In genomic region chr4:123634436-123634835, GRCm38 (mm10) we compare ENCODE assay signal across 13 mouse cellular contexts. TPM values are rescaled to one million over a fixed set of nuclear protein-coding genes. Genes with fewer than 3 reads are reported as not detected.
DNase-seq lines count a peak whose midpoint lies in the region; ATAC-seq lines count a peak whose summit lies in the region.
"Had no signal": no experiment of that assay in that cellular context is flagged by ENCODE, and none has a peak within 500 bp of the region (broad histone marks: within the 10 kb centered on the region; RNA-seq: fewer than 3 reads in every experiment).

No protein-coding gene starts in this region.

- H3K9ac ChIP-seq in forebrain, embryonic 15.5 days (replicated peaks): no peak overlapping the region
- no peak overlapping the region for H3K9ac ChIP-seq in forebrain, embryonic 14.5 days (ENCODE audit: low read length)
- no peak overlapping the region for H3K9ac ChIP-seq in kidney, embryonic 15.5 days
- H3K9ac ChIP-seq in midbrain, embryonic 16.5 days (ENCODE audit: low read depth, low read length): no peak overlapping the region
- no peak overlapping the region for H3K9ac ChIP-seq in stomach, embryonic 16.5 days (ENCODE audit: low read length)
- H3K9ac ChIP-seq: hindbrain, embryonic 13.5 days; liver, embryonic 13.5 days; midbrain, embryonic 12.5 days; neural tube, embryonic 15.5 days had no signal

- WGBS in forebrain, embryonic 15.5 days: 82% methylated on average over 3 of the region's 3 CpGs
- WGBS in forebrain, embryonic 14.5 days: 86% methylated on average over 3 of the region's 3 CpGs
- 61% methylated on average over 3 of the region's 3 CpGs for WGBS in kidney, embryonic 15.5 days
- WGBS in midbrain, embryonic 16.5 days: 70% methylated on average over 3 of the region's 3 CpGs
- 71% methylated on average over 3 of the region's 3 CpGs for WGBS in midbrain, embryonic 10.5 days
- 57% methylated on average over 3 of the region's 3 CpGs for WGBS in stomach, embryonic 16.5 days

- no peaks in the 10 kb centered on the region for H3K27me3 ChIP-seq in forebrain, embryonic 15.5 days
- no peaks in the 10 kb centered on the region for H3K27me3 ChIP-seq in forebrain, embryonic 14.5 days (replicated peaks; ENCODE audit: control insufficient read depth, insufficient read depth, low read length)
- H3K27me3 ChIP-seq in kidney, embryonic 15.5 days: no peaks in the 10 kb centered on the region
- no peaks in the 10 kb centered on the region for H3K27me3 ChIP-seq in midbrain, embryonic 16.5 days (ENCODE audit: control insufficient read depth, insufficient read depth, low read depth, low read length)
- no peaks in the 10 kb centered on the region for H3K27me3 ChIP-seq in midbrain, embryonic 10.5 days (ENCODE audit: low read depth, poor library complexity, severe bottlenecking)
- H3K27me3 ChIP-seq in stomach, embryonic 16.5 days (ENCODE audit: control insufficient read depth, insufficient read depth, low read length): no peaks in the 10 kb centered on the region
- H3K27me3 ChIP-seq: hindbrain, embryonic 13.5 days; liver, embryonic 13.5 days; midbrain, embryonic 12.5 days; neural tube, embryonic 15.5 days had no signal

- no peak for ATAC-seq in forebrain, embryonic 15.5 days (replicated peaks)
- ATAC-seq in forebrain, embryonic 14.5 days: no peak
- no peak for ATAC-seq in kidney, embryonic 15.5 days (replicated peaks; ENCODE audit: low FRiP score)
- ATAC-seq in midbrain, embryonic 16.5 days: no peak
- ATAC-seq in stomach, embryonic 16.5 days (ENCODE audit: insufficient read depth, low FRiP score): no peak

- peak overlapping the region; percentile 33; the same call in 1 of the 2 replicates for H3K27ac ChIP-seq in forebrain, embryonic 15.5 days (replicated peaks)
- no peak overlapping the region for H3K27ac ChIP-seq in forebrain, embryonic 14.5 days (ENCODE audit: low read depth, low read length)
- H3K27ac ChIP-seq in kidney, embryonic 15.5 days: peak overlapping the region; percentile 80
- 0 out of 2 replicates have a peak overlapping the region, but pooled peaks have one; percentile 20 for H3K27ac ChIP-seq in midbrain, embryonic 16.5 days (ENCODE audit: low read length)
- no peak overlapping the region for H3K27ac ChIP-seq in midbrain, embryonic 10.5 days (replicated peaks)
- peak overlapping the region; percentile 39; the same call in 1 of the 2 replicates for H3K27ac ChIP-seq in stomach, embryonic 16.5 days (ENCODE audit: low read length)
- H3K27ac ChIP-seq: liver, embryonic 13.5 days; midbrain, embryonic 12.5 days; neural tube, embryonic 15.5 days had no signal

- H3K4me2 ChIP-seq in forebrain, embryonic 15.5 days (replicated peaks): no peak overlapping the region
- no peak overlapping the region for H3K4me2 ChIP-seq in forebrain, embryonic 14.5 days (ENCODE audit: low read length)
- no peak overlapping the region for H3K4me2 ChIP-seq in kidney, embryonic 15.5 days
- H3K4me2 ChIP-seq in midbrain, embryonic 16.5 days (ENCODE audit: low read length): no peak overlapping the region
- H3K4me2 ChIP-seq in stomach, embryonic 16.5 days (ENCODE audit: low read depth, low read length): no peak overlapping the region
- H3K4me2 ChIP-seq: hindbrain, embryonic 13.5 days; liver, embryonic 13.5 days; midbrain, embryonic 12.5 days; neural tube, embryonic 15.5 days had no signal

- no peak overlapping the region for H3K4me3 ChIP-seq in forebrain, embryonic 15.5 days
- no peak overlapping the region for H3K4me3 ChIP-seq in forebrain, embryonic 14.5 days (ENCODE audit: low read depth, low read length)
- no peak overlapping the region for H3K4me3 ChIP-seq in kidney, embryonic 15.5 days (replicated peaks)
- H3K4me3 ChIP-seq in midbrain, embryonic 16.5 days (ENCODE audit: low read depth, low read length): no peak overlapping the region
- H3K4me3 ChIP-seq in midbrain, embryonic 10.5 days: no peak overlapping the region
- no peak overlapping the region for H3K4me3 ChIP-seq in stomach, embryonic 16.5 days (replicated peaks; ENCODE audit: low read length)
- H3K4me3 ChIP-seq: hindbrain, embryonic 13.5 days; liver, embryonic 13.5 days; midbrain, embryonic 12.5 days; neural tube, embryonic 15.5 days had no signal

- no peaks in the 10 kb centered on the region for H3K9me3 ChIP-seq in forebrain, embryonic 15.5 days
- H3K9me3 ChIP-seq in forebrain, embryonic 14.5 days (replicated peaks; ENCODE audit: control insufficient read depth, low read length): no peaks in the 10 kb centered on the region
- H3K9me3 ChIP-seq in kidney, embryonic 15.5 days (replicated peaks): no peaks in the 10 kb centered on the region
- H3K9me3 ChIP-seq in midbrain, embryonic 16.5 days (replicated peaks; ENCODE audit: control insufficient read depth, low read length, poor library complexity, severe bottlenecking): no peaks in the 10 kb centered on the region
- H3K9me3 ChIP-seq in midbrain, embryonic 10.5 days (replicated peaks): no peaks in the 10 kb centered on the region; the same call in 1 of the 2 replicates
- H3K9me3 ChIP-seq in stomach, embryonic 16.5 days (replicated peaks; ENCODE audit: control insufficient read depth, low read length): no peaks in the 10 kb centered on the region
- H3K9me3 ChIP-seq: hindbrain, embryonic 13.5 days; liver, embryonic 13.5 days; midbrain, embryonic 12.5 days; neural tube, embryonic 15.5 days had no signal

- no peak for DNase-seq in forebrain, embryonic 14.5 days (ENCODE audit: low spot score)
- DNase-seq in kidney, adult 11 months: no peak
- no peak for DNase-seq in midbrain, embryonic 10.5 days (ENCODE audit: low spot score)
- no peak for DNase-seq in spleen, postnatal 14 days (ENCODE audit: low spot score in 2 of 2)
- DNase-seq: liver, embryonic 13.5 days; right cerebral cortex, postnatal 14 days had no signal

- peaks cover 5% of the 10 kb centered on the region; the same call in 1 of the 2 replicates for H3K36me3 ChIP-seq in forebrain, embryonic 15.5 days
- no peaks in the 10 kb centered on the region for H3K36me3 ChIP-seq in forebrain, embryonic 14.5 days (ENCODE audit: control insufficient read depth, insufficient read depth, low read length)
- H3K36me3 ChIP-seq in kidney, embryonic 15.5 days: 0 out of 2 replicates have a peak, but pooled peaks cover 3% of the 10 kb centered on the region
- 0 out of 2 replicates have a peak, but pooled peaks cover 2% of the 10 kb centered on the region for H3K36me3 ChIP-seq in midbrain, embryonic 16.5 days (ENCODE audit: control insufficient read depth, insufficient read depth, low read length)
- peaks cover 16% of the 10 kb centered on the region for H3K36me3 ChIP-seq in midbrain, embryonic 10.5 days
- H3K36me3 ChIP-seq in stomach, embryonic 16.5 days (ENCODE audit: control insufficient read depth, insufficient read depth, low read length): no peaks in the 10 kb centered on the region
- H3K36me3 ChIP-seq: hindbrain, embryonic 13.5 days; liver, embryonic 13.5 days; neural tube, embryonic 15.5 days had no signal

- H3K4me1 ChIP-seq in forebrain, embryonic 15.5 days: peaks cover 12% of the 10 kb centered on the region; the same call in 1 of the 2 replicates
- H3K4me1 ChIP-seq in forebrain, embryonic 14.5 days (ENCODE audit: control insufficient read depth, insufficient read depth, low read length): no peaks in the 10 kb centered on the region
- peaks cover 15% of the 10 kb centered on the region for H3K4me1 ChIP-seq in kidney, embryonic 15.5 days
- no peaks in the 10 kb centered on the region for H3K4me1 ChIP-seq in midbrain, embryonic 16.5 days (ENCODE audit: control insufficient read depth, insufficient read depth, low read length)
- peaks cover 14% of the 10 kb centered on the region for H3K4me1 ChIP-seq in midbrain, embryonic 10.5 days
- H3K4me1 ChIP-seq in stomach, embryonic 16.5 days (ENCODE audit: control insufficient read depth, insufficient read depth, low read length): no peaks in the 10 kb centered on the region; the same call in 1 of the 2 replicates
- H3K4me1 ChIP-seq: midbrain, embryonic 12.5 days had no signal

RNA-seq across cellular contexts. Expression of gene Macf1, which starts 49.7 kb away (rescaled TPM):
- polyA plus RNA-seq in forebrain, embryonic 15.5 days (2015; fragmentation: Nextera tagmentation; extraction: Ambion mirVana): 73.5 and 76.0 TPM in 2 replicates
- polyA plus RNA-seq in forebrain, embryonic 14.5 days (2014; fragmentation: Nextera tagmentation; extraction: Ambion mirVana): 76.5 and 101 TPM in 2 replicates
- 38.1 and 41.2 TPM in 2 replicates for polyA plus RNA-seq in kidney, embryonic 15.5 days (2015; fragmentation: Nextera tagmentation; extraction: Ambion mirVana)
- polyA plus RNA-seq in midbrain, embryonic 16.5 days (2015; fragmentation: Nextera tagmentation; extraction: Ambion mirVana): 75.7 and 78.7 TPM in 2 replicates
- 39.2 and 46.2 TPM in 2 replicates for polyA plus RNA-seq in midbrain, embryonic 10.5 days (2016; fragmentation: Nextera tagmentation; extraction: Ambion mirVana)
- polyA plus RNA-seq in stomach, embryonic 16.5 days (2015; fragmentation: Nextera tagmentation; extraction: Ambion mirVana): 34.1 and 35.3 TPM in 2 replicates

Comparison
In these comparisons a context has a peak if more than half of its experiments do, and no peak if none do; other contexts are left out.
1. H3K27ac ChIP-seq: peak in forebrain, embryonic 15.5 days (single experiment), kidney, embryonic 15.5 days (single experiment), midbrain, embryonic 16.5 days (single experiment) and stomach, embryonic 16.5 days (single experiment); none in forebrain, embryonic 14.5 days (single experiment) and midbrain, embryonic 10.5 days (single experiment).